Mouse (Mus musculus): ENCODE measurements around the gene Rassf10. TPM values are rescaled to one million over a fixed set of nuclear protein-coding genes. Genes with fewer than 3 reads are reported as not detected.

Rassf10 gene
- polyA plus RNA-seq, 2 experiments: 2.1 to 4.5 TPM

DNA sequence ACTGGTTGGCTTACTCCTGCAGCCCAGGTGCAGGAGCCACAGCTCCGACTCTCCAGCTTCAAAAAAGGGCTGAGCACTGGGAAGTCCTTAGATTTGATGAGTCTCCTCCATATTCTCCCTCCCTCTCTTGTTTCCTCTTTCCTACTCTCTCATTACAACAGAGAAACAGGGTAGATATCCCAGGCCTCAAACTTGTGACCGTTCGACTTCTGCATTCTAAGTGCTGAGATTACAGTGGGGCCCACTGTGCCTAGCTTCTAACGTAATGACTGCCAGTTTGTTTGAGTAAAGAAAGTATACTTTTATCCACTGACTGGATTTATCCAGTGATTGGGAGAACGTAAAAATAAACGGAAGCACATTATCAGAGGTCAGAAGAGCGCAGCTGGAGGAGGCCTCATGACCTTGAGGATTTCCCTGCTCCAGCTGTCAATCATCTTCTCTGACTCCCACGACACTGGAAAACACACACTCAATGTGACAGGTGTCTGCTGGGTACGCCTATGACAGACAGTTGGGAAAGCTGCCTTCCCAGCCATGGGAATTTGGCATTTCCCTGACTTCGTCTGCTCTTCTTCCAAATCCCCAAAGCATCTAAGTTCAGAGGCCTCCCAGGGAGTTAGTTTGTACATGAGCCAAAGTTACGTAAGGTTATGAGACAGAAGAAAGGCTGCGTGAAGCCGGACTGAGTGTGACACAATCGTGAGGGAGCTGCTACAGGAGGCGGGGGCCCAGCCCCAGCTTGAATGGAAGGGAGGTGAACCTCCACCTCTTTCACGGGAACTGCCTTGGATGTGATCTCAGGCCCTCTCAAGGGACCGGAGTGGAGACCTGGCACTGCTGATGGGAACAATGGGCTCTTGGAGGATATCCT lies 31.2 kb downstream of the Rassf10 start:
- no peak overlapping the region for H3K4me3 ChIP-seq (replicated peaks; ENCODE audit: low read length)
- ATAC-seq (ENCODE audit: low FRiP score, low read depth) (no peak), DNase-seq (ENCODE audit: low spot score) (no peak)
- H3K27me3 ChIP-seq (ENCODE audit: control insufficient read depth, insufficient read depth, low read length): no peaks in the 10 kb centered on the region
- no peak overlapping the region for H3K4me2 ChIP-seq (replicated peaks; ENCODE audit: low read depth, low read length, severe bottlenecking)
- H3K9me3 ChIP-seq (ENCODE audit: control insufficient read depth, low read length): no peaks in the 10 kb centered on the region
- H3K4me1 ChIP-seq (ENCODE audit: control insufficient read depth, insufficient read depth, low read length): no peaks in the 10 kb centered on the region
- TF ChIP-seq POLR2A (IDR thresholded peaks at IDR 0.05; ENCODE audit: borderline replicate concordance, extremely low read depth, insufficient read depth, insufficient read length): no peak
- no peak overlapping the region for H3K9ac ChIP-seq (ENCODE audit: low read depth, low read length, severe bottlenecking)
- no peak overlapping the region for H3K27ac ChIP-seq (replicated peaks; ENCODE audit: low read depth, low read length)
- 67% methylated on average over 17 of the region's 17 CpGs for WGBS
- H3K36me3 ChIP-seq (ENCODE audit: control insufficient read depth, insufficient read depth, low read length): no peaks in the 10 kb centered on the region

DNA sequence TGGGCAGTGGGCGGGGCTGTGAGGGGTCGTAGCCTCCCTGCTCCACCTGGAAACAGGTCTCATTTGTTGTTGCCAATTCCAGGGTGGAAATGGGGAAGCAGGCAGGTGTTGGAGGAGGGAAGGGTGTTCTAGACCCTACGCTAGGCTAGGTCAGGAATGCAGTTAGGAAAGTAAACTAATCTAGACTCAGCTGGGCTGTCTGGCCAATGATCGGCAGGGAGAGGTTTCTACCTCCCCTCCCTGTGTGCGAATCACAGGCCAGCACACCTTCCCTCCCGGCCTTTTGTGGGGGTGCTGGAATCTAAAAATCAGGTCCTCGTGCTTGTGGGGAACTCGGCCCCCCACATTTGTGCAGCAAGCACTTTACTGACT lies 31.8 kb downstream of the Rassf10 start:
- TF ChIP-seq POLR2A (IDR thresholded peaks at IDR 0.05; ENCODE audit: borderline replicate concordance, extremely low read depth, insufficient read depth, insufficient read length): no peak
- H3K4me3 ChIP-seq (replicated peaks; ENCODE audit: low read length): no peak overlapping the region
- no peak overlapping the region for H3K9ac ChIP-seq (ENCODE audit: low read depth, low read length, severe bottlenecking)
- ATAC-seq (ENCODE audit: low FRiP score, low read depth) (no peak), DNase-seq (ENCODE audit: low spot score) (no peak)
- no peak overlapping the region for H3K4me2 ChIP-seq (replicated peaks; ENCODE audit: low read depth, low read length, severe bottlenecking)
- 55% methylated on average over 7 of the region's 8 CpGs for WGBS
- no peaks in the 10 kb centered on the region for H3K36me3 ChIP-seq (ENCODE audit: control insufficient read depth, insufficient read depth, low read length)
- no peaks in the 10 kb centered on the region for H3K9me3 ChIP-seq (ENCODE audit: control insufficient read depth, low read length)
- no peaks in the 10 kb centered on the region for H3K4me1 ChIP-seq (ENCODE audit: control insufficient read depth, insufficient read depth, low read length)
- no peak overlapping the region for H3K27ac ChIP-seq (replicated peaks; ENCODE audit: low read depth, low read length)
- no peaks in the 10 kb centered on the region for H3K27me3 ChIP-seq (ENCODE audit: control insufficient read depth, insufficient read depth, low read length)

DNA sequence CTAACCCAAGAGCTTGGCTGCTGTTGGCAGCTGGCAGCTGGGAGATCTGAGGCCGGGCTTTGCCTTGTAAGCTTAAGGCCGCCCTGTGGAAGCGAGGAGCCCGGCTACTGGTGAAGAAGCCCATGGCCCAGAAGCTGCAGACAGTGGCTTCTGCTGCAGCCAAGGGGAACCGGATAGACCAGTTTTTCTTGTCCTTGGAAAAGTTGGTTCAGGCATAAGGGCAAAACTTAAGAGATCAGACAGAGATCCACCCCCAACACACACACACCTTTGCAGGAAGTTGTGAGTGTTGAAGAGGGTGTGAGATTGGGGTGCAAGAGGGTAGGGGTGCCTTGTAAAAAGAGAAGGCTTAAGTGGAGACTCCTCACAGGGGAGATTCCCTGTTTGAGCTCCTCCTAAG lies 39.2 kb downstream of the Rassf10 start:
- no peaks in the 10 kb centered on the region for H3K36me3 ChIP-seq (ENCODE audit: control insufficient read depth, insufficient read depth, low read length)
- H3K4me3 ChIP-seq (replicated peaks; ENCODE audit: low read length): no peak overlapping the region
- no peaks in the 10 kb centered on the region for H3K4me1 ChIP-seq (ENCODE audit: control insufficient read depth, insufficient read depth, low read length)
- H3K4me2 ChIP-seq (replicated peaks; ENCODE audit: low read depth, low read length, severe bottlenecking): no peak overlapping the region
- no peak for TF ChIP-seq POLR2A (IDR thresholded peaks at IDR 0.05; ENCODE audit: borderline replicate concordance, extremely low read depth, insufficient read depth, insufficient read length)
- ATAC-seq (ENCODE audit: low FRiP score, low read depth) (no peak), DNase-seq (ENCODE audit: low spot score) (no peak)
- no peaks in the 10 kb centered on the region for H3K9me3 ChIP-seq (ENCODE audit: control insufficient read depth, low read length)
- WGBS: 70% methylated on average over 5 of the region's 5 CpGs
- H3K27ac ChIP-seq (replicated peaks; ENCODE audit: low read depth, low read length): no peak overlapping the region
- H3K9ac ChIP-seq (ENCODE audit: low read depth, low read length, severe bottlenecking): no peak overlapping the region
- no peaks in the 10 kb centered on the region for H3K27me3 ChIP-seq (ENCODE audit: control insufficient read depth, insufficient read depth, low read length)

DNA sequence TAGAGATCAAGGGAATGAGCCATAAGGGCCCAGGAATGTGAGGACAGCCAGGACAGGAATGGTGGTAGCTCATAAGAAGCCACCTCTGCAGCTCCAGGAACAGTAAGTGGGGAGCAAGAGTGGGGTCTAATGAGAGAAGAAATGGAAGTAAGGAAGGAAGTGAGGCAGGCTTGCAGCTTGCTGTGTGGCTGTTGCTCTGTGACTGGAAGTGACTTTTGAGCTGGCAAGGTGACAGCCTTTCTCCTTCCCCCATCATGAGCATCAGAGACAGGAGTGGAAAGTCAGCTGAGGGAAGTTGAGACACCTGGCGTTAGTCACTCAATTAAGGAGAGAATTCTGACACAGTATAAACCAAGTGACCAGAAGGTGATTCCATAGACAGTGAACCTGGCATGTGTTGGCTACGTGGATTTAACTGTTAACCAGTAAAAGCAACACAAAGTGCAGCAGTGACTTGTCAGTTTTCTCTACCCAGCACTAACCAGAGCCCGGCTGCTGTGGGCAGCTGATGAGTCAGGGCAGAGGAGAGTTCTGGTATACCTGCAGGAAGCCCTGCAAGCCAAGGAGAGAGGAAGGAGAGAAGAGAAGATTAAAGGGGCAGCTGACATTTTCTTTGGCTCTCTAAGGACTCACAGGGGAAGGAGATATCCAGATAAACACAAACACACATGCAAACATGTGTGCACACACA lies 49.9 kb downstream of the Rassf10 start:
- WGBS: 70% methylated on average over 3 of the region's 3 CpGs
- TF ChIP-seq POLR2A (IDR thresholded peaks at IDR 0.05; ENCODE audit: borderline replicate concordance, extremely low read depth, insufficient read depth, insufficient read length): no peak
- Histone ChIP-seq H3K36me3 (ENCODE audit: control insufficient read depth, insufficient read depth, low read length) (no peaks in the 10 kb centered on the region), H3K4me2 (replicated peaks; ENCODE audit: low read depth, low read length, severe bottlenecking) (no peak overlapping the region), H3K4me3 (replicated peaks; ENCODE audit: low read length) (no peak overlapping the region), H3K27ac (replicated peaks; ENCODE audit: low read depth, low read length) (no peak overlapping the region), H3K4me1 (ENCODE audit: control insufficient read depth, insufficient read depth, low read length) (no peaks in the 10 kb centered on the region), H3K9me3 (ENCODE audit: control insufficient read depth, low read length) (no peaks in the 10 kb centered on the region), H3K27me3 (ENCODE audit: control insufficient read depth, insufficient read depth, low read length) (no peaks in the 10 kb centered on the region), H3K9ac (ENCODE audit: low read depth, low read length, severe bottlenecking) (no peak overlapping the region)
- ATAC-seq (ENCODE audit: low FRiP score, low read depth): no peak
- no peak for DNase-seq (ENCODE audit: low spot score)

DNA sequence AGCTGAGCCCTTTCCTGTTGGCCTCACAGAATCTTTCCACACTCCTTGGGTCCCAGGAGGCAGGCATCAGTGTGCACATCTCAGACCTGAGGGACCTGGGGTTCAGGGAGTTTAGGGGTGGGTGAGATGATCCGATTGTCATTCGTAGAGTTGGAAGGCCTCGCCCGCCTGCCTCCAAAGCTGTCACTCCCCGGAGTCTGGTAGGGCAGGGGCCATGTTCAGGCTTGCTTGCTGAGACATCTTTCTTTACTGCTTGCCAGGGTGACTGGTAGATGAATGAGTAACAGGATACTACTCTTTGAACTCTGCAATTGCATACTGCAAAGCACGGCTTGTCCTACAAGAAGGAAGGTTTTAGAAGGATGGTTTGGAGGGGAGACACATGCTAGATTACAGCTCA lies 52.0 kb downstream of the Rassf10 start:
- TF ChIP-seq POLR2A (IDR thresholded peaks at IDR 0.05; ENCODE audit: borderline replicate concordance, extremely low read depth, insufficient read depth, insufficient read length): no peak
- no peak for DNase-seq (ENCODE audit: low spot score)
- no peaks in the 10 kb centered on the region for H3K27me3 ChIP-seq (ENCODE audit: control insufficient read depth, insufficient read depth, low read length)
- H3K4me2 ChIP-seq (replicated peaks; ENCODE audit: low read depth, low read length, severe bottlenecking): no peak overlapping the region
- no peak for ATAC-seq (ENCODE audit: low FRiP score, low read depth)
- no peak overlapping the region for H3K27ac ChIP-seq (replicated peaks; ENCODE audit: low read depth, low read length)
- H3K9ac ChIP-seq (ENCODE audit: low read depth, low read length, severe bottlenecking): no peak overlapping the region
- WGBS: 68% methylated on average over 6 of the region's 6 CpGs
- no peaks in the 10 kb centered on the region for H3K4me1 ChIP-seq (ENCODE audit: control insufficient read depth, insufficient read depth, low read length)
- no peaks in the 10 kb centered on the region for H3K9me3 ChIP-seq (ENCODE audit: control insufficient read depth, low read length)
- H3K36me3 ChIP-seq (ENCODE audit: control insufficient read depth, insufficient read depth, low read length): no peaks in the 10 kb centered on the region
- no peak overlapping the region for H3K4me3 ChIP-seq (replicated peaks; ENCODE audit: low read length)

All from limb, embryonic 14.5 days (tissue).